Mouse (Mus musculus) limb, embryonic 14.5 days (tissue): ENCODE data around the gene Ankrd36. TPM values are rescaled to one million over a fixed set of nuclear protein-coding genes. Genes with fewer than 3 reads are reported as not detected.
"Not testable (repeated sequence)": the region's sequence is repeated elsewhere in the genome, so short reads cannot be mapped to it uniquely, and the experiment has no call there.

Experiments
- ATAC-seq: fragments of 200-750 bp; cut with Nextera tagmentation; 2 replicates; pipeline ENCODE4 v1.8.0; 2017; ENCODE audit warnings: low read depth, moderate number of reproducible peaks, moderate TSS enrichment; ENCODE audit not compliant: low FRiP score
- DNase-seq: peaks from one replicate; pipeline ENCODE4 v3.0.0-alpha.2; 2015; ENCODE audit warnings: low spot score
- H3K27ac ChIP-seq: fragments of 300-500 bp; sonication (generic); replicated peaks from 2 replicates; pipeline ENCODE4 v1.5.1; 2014; ENCODE audit warnings: low read depth, mild to moderate bottlenecking, low read length, moderate library complexity, mixed read lengths
- H3K27me3 ChIP-seq: fragments of 300-500 bp; sonication (generic); 2 replicates; pipeline ENCODE4 v1.6.1; 2014; ENCODE audit warnings: low read length, mixed read lengths; ENCODE audit not compliant: control insufficient read depth, insufficient read depth
- H3K36me3 ChIP-seq: fragments of 300-500 bp; sonication (generic); 2 replicates; pipeline ENCODE4 v1.6.1; 2014; ENCODE audit warnings: mild to moderate bottlenecking, low read length, moderate library complexity, mixed read lengths; ENCODE audit not compliant: control insufficient read depth, insufficient read depth
- H3K4me1 ChIP-seq: fragments of 300-500 bp; sonication (generic); 2 replicates; pipeline ENCODE4 v1.6.1; 2014; ENCODE audit warnings: antibody characterized with exemption, low read length, mixed read lengths; ENCODE audit not compliant: control insufficient read depth, insufficient read depth
- H3K4me2 ChIP-seq: fragments of 300-500 bp; sonication (generic); replicated peaks from 2 replicates; pipeline ENCODE4 v1.6.1; 2014; ENCODE audit warnings: low read depth, mild to moderate bottlenecking, low read length, moderate library complexity; ENCODE audit not compliant: severe bottlenecking
- H3K4me3 ChIP-seq: fragments of 300-500 bp; sonication (generic); replicated peaks from 2 replicates; pipeline ENCODE4 v1.5.1; 2014; ENCODE audit warnings: low read length
- H3K9ac ChIP-seq: fragments of 300-500 bp; sonication (generic); 2 replicates; pipeline ENCODE4 v1.6.1; 2014; ENCODE audit warnings: mild to moderate bottlenecking, low read depth, low read length, moderate library complexity; ENCODE audit not compliant: severe bottlenecking
- H3K9me3 ChIP-seq: fragments of 300-500 bp; sonication (generic); 2 replicates; pipeline ENCODE4 v1.6.1; 2016; ENCODE audit warnings: low read length; ENCODE audit not compliant: control insufficient read depth
- POLR2A ChIP-seq: fragments of 200-500 bp; IDR thresholded peaks from 2 replicates; pipeline ENCODE4 v1.8.0; 2012; ENCODE audit warnings: inconsistent platforms, mild to moderate bottlenecking, moderate library complexity, borderline replicate concordance; ENCODE audit not compliant: insufficient read depth, insufficient read length; ENCODE audit errors: extremely low read depth
- whole genome bisulfite sequencing: fragments of 180-500 bp; shearing (Covaris S2); extraction: QIAGEN DNeasy Blood & Tissue Kit; methylation state at CpG from one replicate; pipeline ENCODE4 v1.1.7; 2014; 5-methylcytosine and 5-hydroxymethylcytosine counted together
- polyA plus RNA-seq, 2 experiments: library from polyadenylated mRNA; depleted of rRNA in 1 of 2; stranded (reverse) in 1 of 2; unstranded in 1 of 2; fragments of >200 nt; fragmentation: Nextera tagmentation in 1 of 2; extraction: Ambion mirVana in 1 of 2; gene quantifications; 2 replicates each; pipeline versions ENCODE4 v1.2.1 to v1.2.3; 2012 to 2014

Gene Ankrd36
- polyA plus RNA-seq, 2 experiments = 0.03 TPM; not detected in 1

- H3K27ac ChIP-seq = no peak overlapping the region
- H3K4me3 ChIP-seq = no peak overlapping the region
- no peak for ATAC-seq
- no peak overlapping the region for H3K9ac ChIP-seq
- no peak for DNase-seq
- H3K9me3 ChIP-seq = no peaks in the 10 kb centered on the region
- no peak overlapping the region for H3K4me2 ChIP-seq
- H3K36me3 ChIP-seq = no peaks in the 10 kb centered on the region
- 60% methylated on average over 3 of the region's 3 CpGs for WGBS
- no peaks in the 10 kb centered on the region for H3K27me3 ChIP-seq
- no peak for TF ChIP-seq POLR2A
- no peaks in the 10 kb centered on the region for H3K4me1 ChIP-seq
Observed at GRCm38 (mm10) chr11:5605421-5605820, 35.9 kb downstream of the Ankrd36 start.

GRCm38 (mm10) chr11:5611918-5612317, 42.4 kb downstream of the Ankrd36 start:
- ATAC-seq, H3K9ac ChIP-seq, H3K36me3 ChIP-seq, H3K9me3 ChIP-seq, H3K4me1 ChIP-seq, H3K4me3 ChIP-seq, H3K27ac ChIP-seq, H3K27me3 ChIP-seq, H3K4me2 ChIP-seq, DNase-seq: not testable (repeated sequence)
- 73% methylated on average over 1 of the region's 1 CpGs for WGBS

DNA sequence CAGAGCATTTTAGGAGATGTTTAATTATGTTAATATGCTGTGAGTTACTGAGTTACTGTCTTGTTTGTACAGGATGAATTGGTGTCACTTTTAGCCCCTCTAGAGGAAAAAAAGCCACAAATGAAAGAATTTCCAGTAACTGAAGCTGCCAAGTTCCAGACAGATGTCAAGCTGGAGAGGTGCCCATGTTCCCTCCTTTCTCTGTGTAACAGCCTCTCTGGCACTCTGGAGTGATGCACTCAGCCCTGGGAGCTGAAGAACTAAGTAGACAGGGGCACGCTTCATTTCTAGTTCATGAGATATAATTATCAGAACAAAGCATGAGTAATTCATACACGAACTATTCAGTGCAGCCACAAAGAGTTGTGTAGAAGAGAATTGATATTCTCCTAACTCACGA, 45.0 kb downstream of the Ankrd36 start:
- H3K9me3 ChIP-seq = no peaks in the 10 kb centered on the region
- H3K4me2 ChIP-seq = no peak overlapping the region
- no peak for TF ChIP-seq POLR2A
- H3K27ac ChIP-seq = no peak overlapping the region
- no peaks in the 10 kb centered on the region for H3K4me1 ChIP-seq
- H3K36me3 ChIP-seq = no peaks in the 10 kb centered on the region
- H3K9ac ChIP-seq = no peak overlapping the region
- ATAC-seq = no peak
- H3K27me3 ChIP-seq = no peaks in the 10 kb centered on the region
- WGBS = 90% methylated on average over 3 of the region's 3 CpGs
- no peak overlapping the region for H3K4me3 ChIP-seq
- peak; percentile 34 for DNase-seq

- no peak for TF ChIP-seq POLR2A
- 80% methylated on average over 4 of the region's 4 CpGs for WGBS
- Histone ChIP-seq H3K9me3 (no peaks in the 10 kb centered on the region), H3K9ac (no peak overlapping the region), H3K27me3 (no peaks in the 10 kb centered on the region), H3K4me2 (no peak overlapping the region), H3K27ac (no peak overlapping the region), H3K36me3 (no peaks in the 10 kb centered on the region), H3K4me3 (no peak overlapping the region), H3K4me1 (no peaks in the 10 kb centered on the region)
- DNase-seq (no peak), ATAC-seq (no peak)
Observed at GRCm38 (mm10) chr11:5625101-5625500, 55.6 kb downstream of the Ankrd36 start.

DNA sequence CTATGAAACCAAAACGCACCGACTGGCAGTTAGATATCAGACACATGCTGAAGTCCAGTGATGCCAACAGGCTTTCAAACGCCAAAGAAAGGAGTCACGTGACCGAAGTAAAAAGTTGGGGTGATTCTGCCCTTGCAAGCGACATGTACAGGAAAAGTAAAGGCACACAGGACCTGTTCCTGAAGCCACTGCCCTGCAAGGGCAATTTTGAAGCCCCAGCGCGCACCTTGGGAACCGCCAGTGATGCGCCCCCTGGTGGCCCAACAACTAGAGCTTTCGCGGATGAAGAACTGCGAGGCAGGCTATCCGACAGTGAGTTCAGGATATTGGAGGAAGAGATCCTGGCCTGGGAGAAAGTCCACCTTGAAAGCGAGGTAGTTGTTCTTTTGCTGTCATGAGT, 59.5 kb downstream of the Ankrd36 start:
- ATAC-seq = no peak
- no peak overlapping the region for H3K4me2 ChIP-seq
- no peak overlapping the region for H3K4me3 ChIP-seq
- H3K4me1 ChIP-seq = no peaks in the 10 kb centered on the region
- no peaks in the 10 kb centered on the region for H3K9me3 ChIP-seq
- H3K36me3 ChIP-seq = no peaks in the 10 kb centered on the region
- no peaks in the 10 kb centered on the region for H3K27me3 ChIP-seq
- WGBS = 25% methylated on average over 15 of the region's 15 CpGs
- no peak for TF ChIP-seq POLR2A
- H3K27ac ChIP-seq = no peak overlapping the region
- DNase-seq = peak; percentile 64
- no peak overlapping the region for H3K9ac ChIP-seq

DNA sequence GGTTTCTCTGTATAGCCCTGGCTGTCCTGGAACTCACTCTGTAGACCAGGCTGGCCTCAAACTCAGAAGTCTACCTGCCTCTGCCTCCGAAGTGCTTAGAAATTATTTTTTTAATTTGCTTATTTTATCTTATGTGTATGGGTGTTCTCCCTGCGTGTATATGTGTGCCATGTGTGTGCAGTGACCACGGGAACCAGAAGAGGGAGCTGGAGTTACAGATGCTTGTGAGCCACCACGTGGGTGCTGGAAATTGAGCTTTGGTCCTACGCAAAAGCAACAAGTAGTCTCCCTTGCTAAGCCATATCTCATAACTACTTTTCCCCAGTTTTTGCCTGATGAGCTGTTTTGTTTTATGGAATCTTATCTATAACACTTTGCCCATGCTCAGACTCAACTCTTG, 73.6 kb downstream of the Ankrd36 start:
- Histone ChIP-seq H3K4me3 (no peak overlapping the region), H3K27me3 (no peaks in the 10 kb centered on the region), H3K9me3 (no peaks in the 10 kb centered on the region), H3K4me1 (no peaks in the 10 kb centered on the region), H3K4me2 (no peak overlapping the region), H3K9ac (no peak overlapping the region), H3K27ac (no peak overlapping the region), H3K36me3 (no peaks in the 10 kb centered on the region)
- WGBS = 87% methylated on average over 5 of the region's 5 CpGs
- ATAC-seq (no peak), DNase-seq (no peak)
- no peak for TF ChIP-seq POLR2A
